Mouse (Mus musculus): Measurements from ENCODE around the gene Hist1h2bn.

- no peak for TF ChIP-seq POLR2A (IDR thresholded peaks at IDR 0.05; ENCODE audit: low read depth, low read length)
- no peak for TF ChIP-seq CTCF (IDR thresholded peaks at IDR 0.05; ENCODE audit: borderline replicate concordance, insufficient read depth, low read length)
These were observed 42.2 kb upstream of the Hist1h2bn start for GRCm38 (mm10) chr13:21711698-21712097.

Data from embryonic fibroblast, embryonic 13.5 days (primary cell).